Mouse (Mus musculus) embryo, embryonic 10 days (tissue): ENCODE results near the gene Ankrd36.
A peak's percentile ranks its signal among the peaks of the same experiment; 100 is the strongest.
"Not testable (repeated sequence)": the region's sequence is repeated elsewhere in the genome, so short reads cannot be mapped to it uniquely, and the experiment has no call there.

ENCODE experiments used
- DNase-seq: peaks from one replicate; pipeline ENCODE4 v3.0.0-alpha.2; 2015; ENCODE audit warnings: low spot score

Gene Ankrd36

GRCm38 (mm10) chr11:5546693-5547092, 22.8 kb upstream of the Ankrd36 start:
- DNase-seq = no peak

GRCm38 (mm10) chr11:5551430-5551829, 18.1 kb upstream of the Ankrd36 start:
- DNase-seq = no peak

GRCm38 (mm10) chr11:5551931-5552330, 17.6 kb upstream of the Ankrd36 start:
- no peak for DNase-seq

- DNase-seq = no peak
Measured at GRCm38 (mm10) chr11:5560273-5560672, 9.2 kb upstream of the Ankrd36 start.

GRCm38 (mm10) chr11:5562625-5563268, 6.7 kb upstream of the Ankrd36 start:
- peak; percentile 41 for DNase-seq

- no peak for DNase-seq
Measured at GRCm38 (mm10) chr11:5563898-5564297, 5.6 kb upstream of the Ankrd36 start.

GRCm38 (mm10) chr11:5565596-5565995, 3.9 kb upstream of the Ankrd36 start:
- no peak for DNase-seq

- DNase-seq = no peak
Measured at GRCm38 (mm10) chr11:5566506-5566905, 3.0 kb upstream of the Ankrd36 start.

GRCm38 (mm10) chr11:5567654-5568053, 1.8 kb upstream of the Ankrd36 start:
- no peak for DNase-seq

GRCm38 (mm10) chr11:5568082-5568481, 1.4 kb upstream of the Ankrd36 start:
- no peak for DNase-seq

GRCm38 (mm10) chr11:5571856-5572255, 2.4 kb downstream of the Ankrd36 start:
- no peak for DNase-seq

GRCm38 (mm10) chr11:5573821-5574220, 4.3 kb downstream of the Ankrd36 start:
- DNase-seq = no peak

GRCm38 (mm10) chr11:5575046-5575445, 5.6 kb downstream of the Ankrd36 start:
- DNase-seq = no peak

GRCm38 (mm10) chr11:5592336-5592735, 22.9 kb downstream of the Ankrd36 start:
- DNase-seq = no peak

GRCm38 (mm10) chr11:5595381-5595791, 25.9 kb downstream of the Ankrd36 start:
- no peak for DNase-seq

- DNase-seq = no peak
Measured at GRCm38 (mm10) chr11:5595792-5596191, 26.3 kb downstream of the Ankrd36 start.

GRCm38 (mm10) chr11:5596756-5597155, 27.3 kb downstream of the Ankrd36 start:
- no peak for DNase-seq

GRCm38 (mm10) chr11:5605421-5605820, 35.9 kb downstream of the Ankrd36 start:
- DNase-seq = no peak

GRCm38 (mm10) chr11:5611918-5612317, 42.4 kb downstream of the Ankrd36 start:
- DNase-seq = not testable (repeated sequence)

GRCm38 (mm10) chr11:5614453-5614852, 45.0 kb downstream of the Ankrd36 start:
- DNase-seq = no peak

- no peak for DNase-seq
Measured at GRCm38 (mm10) chr11:5625101-5625500, 55.6 kb downstream of the Ankrd36 start.

GRCm38 (mm10) chr11:5629033-5629432, 59.5 kb downstream of the Ankrd36 start:
- peak; percentile 84 for DNase-seq

- no peak for DNase-seq
Measured at GRCm38 (mm10) chr11:5643085-5643484, 73.6 kb downstream of the Ankrd36 start.

GRCm38 (mm10) chr11:5650321-5650720, 80.8 kb downstream of the Ankrd36 start:
- DNase-seq = peak; percentile 40
